Mouse (Mus musculus) left cerebral cortex, postnatal 4 days (tissue): Measurements from ENCODE around the gene Ylpm1. TPM values are rescaled to one million over a fixed set of nuclear protein-coding genes. Genes with fewer than 3 reads are reported as not detected.
A peak's percentile ranks its signal among the peaks of the same experiment; 100 is the strongest.

ENCODE experiments used
- DNase-seq: peaks from one replicate; pipeline ENCODE4 v3.0.0-alpha.2; 2022
- intact Hi-C: fragments of 180-260 bp; cut with DNase I; formaldehyde crosslinking; loops from one replicate; pipeline ENCODE4 v1.15.1; 2025
- total RNA-seq, 2 experiments: library from RNA; stranded (reverse); gene quantifications; 2 replicates each; pipeline ENCODE4 v1.2.3; 2021

The Ylpm1 gene
- total RNA-seq: 100 to 1,000 TPM; 143 to 145 TPM

GRCm38 (mm10) chr12:84996083-84996496 lies at the start of gene Ylpm1:
Ylpm1 (plus strand) TSS chr12:84996321.
- DNase-seq: peak; percentile 98
- intact Hi-C loops: no loop called here

- no peak for DNase-seq
- intact Hi-C loops: no loop called here
These were observed 48.1 kb upstream of the Ylpm1 start for GRCm38 (mm10) chr12:84947894-84948583.

- no peak for DNase-seq
- intact Hi-C loops: no loop called here
These were observed 47.4 kb upstream of the Ylpm1 start for GRCm38 (mm10) chr12:84948584-84949285.

GRCm38 (mm10) chr12:84950763-84951162 lies 45.4 kb upstream of the Ylpm1 start:
- intact Hi-C loops: no loop called here
- DNase-seq: no peak

GRCm38 (mm10) chr12:84951531-84951930 lies 44.6 kb upstream of the Ylpm1 start:
- no peak for DNase-seq
- intact Hi-C loops: no loop called here

GRCm38 (mm10) chr12:84952351-84952750 lies 43.8 kb upstream of the Ylpm1 start:
- intact Hi-C loops: no loop called here
- no peak for DNase-seq

- intact Hi-C loops: no loop called here
- no peak for DNase-seq
These were observed 39.8 kb upstream of the Ylpm1 start for GRCm38 (mm10) chr12:84956317-84956716.

- no peak for DNase-seq
- intact Hi-C loops: no loop called here
These were observed 37.2 kb upstream of the Ylpm1 start for GRCm38 (mm10) chr12:84958794-84959356.

GRCm38 (mm10) chr12:84962606-84963005 lies 33.5 kb upstream of the Ylpm1 start:
- intact Hi-C loops: no loop called here
- DNase-seq: no peak

GRCm38 (mm10) chr12:84968831-84969655 lies 27.1 kb upstream of the Ylpm1 start:
- intact Hi-C loops: no loop called here

GRCm38 (mm10) chr12:84969656-84970427 lies 26.3 kb upstream of the Ylpm1 start:
- intact Hi-C loops: loop anchor here (10.0 kb wide), 1 partner anchor 85 kb away; no protein-coding TSS in a partner anchor
- no peak for DNase-seq

More at GRCm38 (mm10) chr12:84968831-84969655, 27.1 kb upstream of the Ylpm1 start:
- no peak for DNase-seq

GRCm38 (mm10) chr12:84970428-84971096 lies 25.6 kb upstream of the Ylpm1 start, which contains the start of the genes Fcf1 and Arel1:
Fcf1 (plus strand) TSS chr12:84970897.
Arel1 (minus strand) TSS chr12:84970900.
- intact Hi-C loops: loop anchor here (10.0 kb wide), 1 partner anchor 84 kb away; no protein-coding TSS in a partner anchor
- DNase-seq: peak; percentile 87

- DNase-seq: no peak
- intact Hi-C loops: loop anchor here (10.0 kb wide), 1 partner anchor 75 kb away; no protein-coding TSS in a partner anchor
These were observed 16.8 kb upstream of the Ylpm1 start for GRCm38 (mm10) chr12:84979264-84979862.

- DNase-seq: no peak
- intact Hi-C loops: no loop called here
These were observed 6.7 kb upstream of the Ylpm1 start for GRCm38 (mm10) chr12:84989456-84989855.

- intact Hi-C loops: no loop called here
- DNase-seq: no peak
These were observed 884 bp upstream of the Ylpm1 start for GRCm38 (mm10) chr12:84995112-84995761.

- intact Hi-C loops: no loop called here
- peak; percentile 69 for DNase-seq
These were observed 629 bp downstream of the Ylpm1 start for GRCm38 (mm10) chr12:84996501-84997398.

- DNase-seq: no peak
- intact Hi-C loops: no loop called here
These were observed 2.9 kb downstream of the Ylpm1 start for GRCm38 (mm10) chr12:84999053-84999452.
